Mouse (Mus musculus): ENCODE measurements around the gene Trim65.

DNA sequence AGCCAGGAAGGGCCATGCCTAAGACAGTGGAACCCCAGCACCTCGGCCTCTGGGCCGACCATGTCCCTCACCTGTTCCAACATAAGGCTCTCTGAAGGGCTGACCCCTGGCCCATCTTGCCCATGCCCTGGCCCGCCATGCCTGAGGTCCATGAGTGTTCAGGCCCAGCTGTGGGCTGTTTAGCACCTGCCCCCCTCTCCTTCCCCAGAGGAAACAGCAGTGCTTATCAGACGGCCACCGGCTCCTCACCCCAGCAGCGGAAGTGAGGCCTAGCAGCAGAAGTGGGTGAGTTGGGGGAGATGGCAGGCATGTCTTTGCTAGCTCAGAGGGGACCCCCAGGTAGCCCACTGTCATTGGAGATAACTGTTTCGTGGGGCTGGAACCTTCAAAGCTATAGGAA lies 54.1 kb downstream of the Trim65 start:
- TF ChIP-seq EP300 (IDR thresholded peaks at IDR 0.05; ENCODE audit: low read depth) (no peak), CTCF (IDR thresholded peaks at IDR 0.05; ENCODE audit: low read depth) (no peak)

All from heart, postnatal 0 days (tissue).